ENCODE assay signal across 9 mouse cellular contexts in genomic region chr6:24662483-24662882, GRCm38 (mm10). TPM values are rescaled to one million over a fixed set of nuclear protein-coding genes. Genes with fewer than 3 reads are reported as not detected.
DNase-seq lines count a peak whose midpoint lies in the region; ATAC-seq lines count a peak whose summit lies in the region.
"Had no signal": no experiment of that assay in that cellular context is flagged by ENCODE, and none has a peak within 500 bp of the region (broad histone marks: within the 10 kb centered on the region; RNA-seq: fewer than 3 reads in every experiment).

No protein-coding gene starts in this region.

- H3K27me3 ChIP-seq in heart, embryonic 14.5 days (ENCODE audit: control insufficient read depth, insufficient read depth, low read length): no peaks in the 10 kb centered on the region
- no peaks in the 10 kb centered on the region for H3K27me3 ChIP-seq in forebrain, embryonic 13.5 days
- H3K27me3 ChIP-seq in liver, embryonic 16.5 days (ENCODE audit: control insufficient read depth, insufficient read depth, low read depth, low read length): no peaks in the 10 kb centered on the region

- H3K27ac ChIP-seq in heart, embryonic 14.5 days (replicated peaks in 1 of 2; ENCODE audit: control insufficient read depth in 1 of 2, insufficient read depth in 1 of 2, low read depth in 2 of 2, low read length in 2 of 2): no peak overlapping the region
- H3K27ac ChIP-seq in forebrain, embryonic 13.5 days: no peak overlapping the region
- no peak overlapping the region for H3K27ac ChIP-seq in liver, embryonic 16.5 days (ENCODE audit: low read length)

- H3K36me3 ChIP-seq in heart, embryonic 14.5 days (ENCODE audit: control insufficient read depth, insufficient read depth, low read length): 0 out of 2 replicates have a peak, but pooled peaks cover 4% of the 10 kb centered on the region
- H3K36me3 ChIP-seq in forebrain, embryonic 13.5 days (ENCODE audit: poor library complexity, severe bottlenecking): no peaks in the 10 kb centered on the region
- H3K36me3 ChIP-seq in liver, embryonic 16.5 days (ENCODE audit: control insufficient read depth, insufficient read depth): no peaks in the 10 kb centered on the region

- H3K4me2 ChIP-seq in heart, embryonic 14.5 days (ENCODE audit: low read length): peak overlapping the region; percentile 94
- peak overlapping the region; percentile 93 for H3K4me2 ChIP-seq in forebrain, embryonic 13.5 days
- H3K4me2 ChIP-seq in liver, embryonic 16.5 days (ENCODE audit: low read depth, low read length): peak overlapping the region; percentile 46

- H3K4me3 ChIP-seq in heart, embryonic 14.5 days (ENCODE audit: control insufficient read depth in 1 of 2, insufficient read depth in 1 of 2, low read depth in 1 of 2, low read length in 2 of 2): peak overlapping the region in 1 of 2 experiments; percentile 98; a peak in 1 of 4 replicates
- H3K4me3 ChIP-seq in forebrain, embryonic 13.5 days: no peak overlapping the region
- peak overlapping the region; percentile 35 for H3K4me3 ChIP-seq in liver, embryonic 16.5 days (ENCODE audit: low read depth, low read length)

- WGBS in heart, embryonic 14.5 days: 29% methylated on average over 4 of the region's 4 CpGs
- WGBS in forebrain, embryonic 13.5 days: 74% methylated on average over 4 of the region's 4 CpGs
- WGBS in liver, embryonic 16.5 days (ENCODE audit: insufficient replicate concordance): 19% methylated on average over 4 of the region's 4 CpGs

- ATAC-seq in heart, embryonic 14.5 days (ENCODE audit: insufficient number of reproducible peaks, insufficient read depth, low FRiP score, low read depth): no peak
- ATAC-seq in forebrain, embryonic 13.5 days: no peak
- ATAC-seq in liver, embryonic 16.5 days (ENCODE audit: low read depth): no peak

- H3K9me3 ChIP-seq in heart, embryonic 14.5 days (ENCODE audit: control insufficient read depth, low read length): no peaks in the 10 kb centered on the region
- no peaks in the 10 kb centered on the region for H3K9me3 ChIP-seq in forebrain, embryonic 13.5 days (replicated peaks)
- no peaks in the 10 kb centered on the region for H3K9me3 ChIP-seq in liver, embryonic 16.5 days (replicated peaks; ENCODE audit: control insufficient read depth, low read length)

- DNase-seq in heart, adult 8-10 months (ENCODE audit: low spot score): no peak
- peak; percentile 49 for DNase-seq in CD4-positive helper T cell, adult 2 months (ENCODE audit: low read depth, low spot score)
- no peak for DNase-seq in layer of hippocampus, postnatal 10 days (ENCODE audit: low spot score in 2 of 2)
- DNase-seq in right cerebral cortex, postnatal 4 days: no peak
- no peak for DNase-seq in adrenal gland, adult 2 months
- DNase-seq: layer of hippocampus, postnatal 36 days had no signal

- H3K9ac ChIP-seq in heart, embryonic 14.5 days (ENCODE audit: low read length): 0 out of 2 replicates have a peak overlapping the region, but pooled peaks have one; percentile 22
- 0 out of 2 replicates have a peak overlapping the region, but pooled peaks have one; percentile 34 for H3K9ac ChIP-seq in forebrain, embryonic 13.5 days
- peak overlapping the region; percentile 34 for H3K9ac ChIP-seq in liver, embryonic 16.5 days (ENCODE audit: low read depth, low read length)

- H3K4me1 ChIP-seq in heart, embryonic 14.5 days (ENCODE audit: control insufficient read depth in 2 of 2, insufficient read depth in 2 of 2, low read length in 2 of 2): peaks cover 2 to 18% of the 10 kb centered on the region in 2 experiments
- H3K4me1 ChIP-seq in forebrain, embryonic 13.5 days: peaks cover 22% of the 10 kb centered on the region
- peaks cover 12% of the 10 kb centered on the region for H3K4me1 ChIP-seq in liver, embryonic 16.5 days (ENCODE audit: control insufficient read depth, low read depth, low read length)

RNA-seq across cellular contexts. Expression of gene Wasl, which starts 2.3 kb away (rescaled TPM):
- polyA plus RNA-seq in heart, embryonic 14.5 days (2014; fragmentation: Nextera tagmentation; extraction: Ambion mirVana): 43.8 and 49.7 TPM in 2 replicates
- total RNA-seq in heart, adult 8-10 months (2022): 10 to 100 TPM; 23.5 to 27.0 (median 25.3) TPM
- polyA plus RNA-seq in forebrain, embryonic 13.5 days (2015; fragmentation: Nextera tagmentation; extraction: Ambion mirVana): 70.8 and 76.9 TPM in 2 replicates
- polyA plus RNA-seq in liver, embryonic 16.5 days (2015; fragmentation: Nextera tagmentation; extraction: Ambion mirVana): 19.7 and 26.1 TPM in 2 replicates
- 10 to 100 TPM; 69.3 to 81.8 TPM for total RNA-seq in layer of hippocampus, postnatal 10 days (2021)
- total RNA-seq in adrenal gland, adult 2 months (2021): 10 to 100 TPM; 50.3 to 58.3 TPM
- polyA plus RNA-seq in adrenal gland, adult 2 months (2012; rRNA removed): 231 and 314 TPM in 2 replicates
